Mouse (Mus musculus) G1E-ER4 (cell line): ENCODE data around the gene Gm10300. TPM values are rescaled to one million over a fixed set of nuclear protein-coding genes. Genes with fewer than 3 reads are reported as not detected.

Experiments
- GATA1 ChIP-seq: IDR thresholded peaks from one replicate; pipeline ENCODE4 v1.8.0; 2012; ENCODE audit warnings: low read length, inconsistent platforms
- polyA plus RNA-seq: library from polyadenylated mRNA; stranded (reverse); fragments of >175 nt; gene quantifications from 2 replicates; pipeline ENCODE4 v1.2.3, GENCODE M21; 2012

The Gm10300 gene
- polyA plus RNA-seq, 1 experiment = 0.23 TPM

DNA sequence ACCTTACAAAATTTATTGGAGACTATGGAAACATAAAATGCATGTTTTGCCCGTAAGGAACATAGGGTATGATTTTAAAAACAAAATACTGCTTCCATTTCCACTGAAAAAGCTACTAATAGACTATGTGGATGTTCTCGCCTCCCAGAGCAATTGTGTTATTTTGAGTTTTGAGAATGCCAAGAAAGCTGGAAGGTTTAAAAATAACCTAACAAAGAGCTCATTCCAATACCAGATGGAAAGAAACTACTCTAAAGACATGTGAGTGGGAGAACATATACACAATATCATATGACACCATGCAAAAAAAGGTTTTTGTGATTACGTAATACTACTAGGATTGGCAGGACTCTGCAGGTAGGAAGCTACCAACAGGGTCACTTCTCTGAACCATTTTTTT lies 30.8 kb upstream of the Gm10300 start:
- no peak for TF ChIP-seq GATA1

DNA sequence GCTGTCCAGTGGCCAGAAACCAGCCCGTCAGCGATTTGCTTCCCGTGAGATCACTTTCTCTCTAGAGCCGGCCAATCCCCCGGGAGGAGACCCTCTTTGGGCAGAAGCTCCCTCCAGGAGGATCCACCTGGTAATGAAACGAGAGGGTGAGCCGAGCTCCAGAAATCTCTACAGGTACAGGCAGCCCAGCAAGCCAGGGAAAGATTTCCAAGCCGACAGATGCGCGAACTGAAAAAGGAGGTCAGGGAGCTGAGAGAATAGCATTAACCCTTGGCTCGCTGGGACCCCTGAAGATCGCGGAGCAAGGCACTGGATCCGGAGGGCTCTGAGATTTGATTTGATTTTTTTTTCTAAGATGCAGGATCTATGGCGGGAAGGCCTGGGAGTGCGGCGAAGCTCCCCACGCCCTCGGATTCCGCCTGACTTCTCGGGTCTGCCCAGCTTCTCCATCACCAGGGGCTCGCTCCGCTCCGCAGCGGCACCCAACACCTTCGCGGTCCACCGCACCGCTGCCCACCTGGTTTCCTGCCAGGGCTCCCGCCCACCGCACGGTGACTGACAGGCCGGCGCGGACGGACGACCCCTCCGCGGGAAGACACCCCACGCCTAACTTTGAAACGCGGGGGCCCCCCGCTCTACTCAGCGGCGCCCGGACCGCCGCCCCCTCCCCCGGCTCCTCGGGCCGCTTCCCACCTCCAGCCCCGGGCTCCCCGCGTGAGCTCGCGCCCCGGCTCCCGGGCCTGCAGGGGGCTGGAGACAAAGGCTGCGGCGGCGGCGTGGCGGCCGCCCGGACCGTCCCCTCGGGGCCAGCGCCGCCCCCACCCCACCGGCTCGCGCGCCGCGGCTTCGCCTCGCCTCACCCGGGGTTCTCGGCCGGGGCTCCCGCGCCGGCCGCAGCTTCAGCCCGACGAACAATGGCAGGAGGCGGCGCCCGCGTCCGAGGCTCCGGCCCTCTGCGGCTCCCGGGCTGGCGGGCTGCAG lies 26.2 kb upstream of the Gm10300 start:
- TF ChIP-seq GATA1 = no peak

DNA sequence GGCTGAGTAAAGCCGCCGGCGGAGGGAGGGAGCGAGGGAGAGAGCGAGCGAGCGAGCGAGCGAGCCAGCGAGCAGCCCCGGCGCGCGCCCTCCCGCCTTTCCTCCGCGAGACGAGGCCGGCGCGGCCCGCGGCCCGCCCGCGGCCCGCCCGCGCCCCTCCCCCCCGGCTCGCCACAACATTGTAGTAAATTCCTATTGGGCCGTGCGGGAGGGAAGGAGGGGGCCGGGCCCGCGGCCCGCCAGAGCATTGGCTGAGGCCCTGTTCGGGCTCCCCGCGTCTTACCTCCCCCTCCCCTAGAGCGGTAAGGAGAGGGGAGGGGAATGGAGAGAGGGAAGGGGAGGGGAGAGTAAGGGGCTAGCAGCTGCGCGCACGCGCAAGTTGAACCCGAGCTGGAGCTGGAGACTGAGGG lies 25.5 kb upstream of the Gm10300 start:
- no peak for TF ChIP-seq GATA1

DNA sequence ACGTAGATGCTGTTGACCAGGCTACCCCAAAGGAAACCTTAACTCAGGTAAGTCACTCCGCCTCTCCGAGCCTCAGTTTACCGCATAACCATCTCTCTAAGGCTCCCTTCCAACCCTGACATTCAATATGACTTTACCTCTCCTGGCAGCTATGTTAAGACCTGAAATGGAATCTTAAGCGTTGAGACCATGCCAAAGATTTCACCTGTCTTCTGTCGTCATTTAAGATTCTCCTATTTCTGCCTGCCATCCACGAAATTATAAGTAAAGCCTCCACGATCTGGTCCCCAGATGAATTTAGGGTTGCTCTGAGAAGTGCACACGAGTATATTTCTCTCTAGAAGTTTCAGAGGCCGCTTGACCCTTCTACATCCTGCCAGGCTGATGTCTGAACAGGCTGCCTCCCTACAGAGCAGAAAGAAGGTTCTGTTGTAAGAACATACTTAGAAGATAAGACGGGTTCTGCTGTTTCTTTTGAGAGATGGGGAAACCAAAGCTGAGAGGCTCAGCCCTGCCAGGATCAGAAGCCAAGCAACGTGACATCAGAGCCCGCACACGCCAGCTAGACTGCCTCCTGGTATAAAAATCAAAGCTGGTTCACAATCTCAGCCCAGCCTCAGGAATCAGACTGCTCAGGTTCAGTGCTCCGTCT lies 24.8 kb upstream of the Gm10300 start:
- TF ChIP-seq GATA1 = no peak

DNA sequence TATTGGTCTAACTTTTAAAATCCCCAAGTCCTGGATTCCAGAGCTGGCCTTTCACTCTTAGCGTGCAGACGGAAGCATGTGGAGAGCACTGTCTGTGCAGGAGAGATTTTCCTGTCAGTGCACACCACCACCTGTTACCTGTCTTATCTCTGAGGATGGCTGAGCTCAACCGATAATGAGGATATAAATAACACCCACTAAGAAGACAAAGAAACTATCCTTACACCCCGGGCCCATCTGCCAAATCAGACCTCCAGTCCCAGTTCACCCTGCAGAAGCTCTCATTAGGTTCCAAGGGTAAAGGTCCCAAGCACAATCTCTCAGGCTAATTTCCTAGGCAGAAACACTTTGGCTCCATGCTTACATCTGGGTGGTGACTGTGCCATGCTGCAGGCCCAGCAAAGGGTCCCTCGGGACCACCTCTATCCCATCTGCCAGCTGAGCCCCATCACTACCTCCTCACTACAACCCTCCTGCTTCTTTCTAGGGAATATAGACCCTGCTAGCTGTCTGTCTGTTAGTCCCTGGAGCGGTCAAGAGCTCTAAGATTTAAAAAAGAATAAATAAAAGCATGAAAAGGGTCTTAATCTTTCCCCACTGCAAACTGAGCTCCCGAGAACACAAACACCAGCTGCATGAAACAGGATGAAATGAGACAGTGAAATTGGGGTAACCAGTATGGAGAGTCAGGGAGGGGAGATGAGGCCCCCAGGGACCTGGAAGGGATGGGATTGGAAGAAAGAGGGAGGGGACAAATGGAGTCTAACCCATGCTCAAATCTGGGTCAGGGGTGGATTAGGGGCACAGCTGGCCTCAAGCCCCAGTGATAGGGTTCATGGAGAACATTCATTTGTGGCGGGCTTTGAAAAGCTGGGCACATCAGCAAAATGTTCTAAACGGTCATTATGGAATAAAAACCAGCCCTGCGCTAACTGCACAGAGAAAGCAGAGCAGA lies 22.9 kb upstream of the Gm10300 start:
- no peak for TF ChIP-seq GATA1

DNA sequence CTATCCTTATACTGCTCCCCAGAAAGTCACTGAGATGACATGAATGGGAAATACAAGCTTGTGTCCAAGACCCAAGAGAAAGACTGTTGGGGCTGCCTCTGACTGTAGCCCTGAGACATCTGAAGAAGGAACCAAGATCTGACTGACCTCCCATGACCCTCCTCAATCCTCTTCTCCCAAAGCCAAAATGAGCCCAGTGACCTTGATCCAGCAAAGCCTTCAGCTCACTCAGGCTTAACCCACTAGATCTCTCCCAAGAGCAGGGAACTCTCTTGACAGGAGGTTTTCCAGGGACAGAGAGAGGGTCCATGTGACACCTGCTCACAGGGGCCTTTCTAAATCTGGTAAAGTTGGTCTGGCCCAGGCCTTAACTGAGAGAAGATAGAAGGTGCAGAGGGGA lies 17.2 kb upstream of the Gm10300 start:
- TF ChIP-seq GATA1 = no peak

DNA sequence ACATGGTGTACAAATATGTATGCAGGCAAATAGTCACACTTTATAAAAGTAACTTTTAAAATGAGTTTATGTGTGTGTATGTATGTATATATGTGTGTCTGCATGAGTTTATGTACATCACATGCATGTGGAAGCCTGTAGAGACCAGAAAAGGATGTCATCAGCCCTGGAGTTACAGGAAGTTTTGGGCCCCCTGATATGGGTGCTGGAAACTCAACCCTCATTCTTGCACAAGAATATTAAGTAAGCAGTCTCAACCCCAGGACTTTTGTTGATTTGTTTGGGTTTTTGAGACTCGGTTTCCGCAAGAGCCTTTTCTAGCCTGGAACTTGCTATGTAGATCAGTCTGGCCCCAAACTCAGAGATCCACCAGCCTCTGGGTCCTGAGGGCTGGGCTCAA lies 15.0 kb upstream of the Gm10300 start:
- no peak for TF ChIP-seq GATA1

DNA sequence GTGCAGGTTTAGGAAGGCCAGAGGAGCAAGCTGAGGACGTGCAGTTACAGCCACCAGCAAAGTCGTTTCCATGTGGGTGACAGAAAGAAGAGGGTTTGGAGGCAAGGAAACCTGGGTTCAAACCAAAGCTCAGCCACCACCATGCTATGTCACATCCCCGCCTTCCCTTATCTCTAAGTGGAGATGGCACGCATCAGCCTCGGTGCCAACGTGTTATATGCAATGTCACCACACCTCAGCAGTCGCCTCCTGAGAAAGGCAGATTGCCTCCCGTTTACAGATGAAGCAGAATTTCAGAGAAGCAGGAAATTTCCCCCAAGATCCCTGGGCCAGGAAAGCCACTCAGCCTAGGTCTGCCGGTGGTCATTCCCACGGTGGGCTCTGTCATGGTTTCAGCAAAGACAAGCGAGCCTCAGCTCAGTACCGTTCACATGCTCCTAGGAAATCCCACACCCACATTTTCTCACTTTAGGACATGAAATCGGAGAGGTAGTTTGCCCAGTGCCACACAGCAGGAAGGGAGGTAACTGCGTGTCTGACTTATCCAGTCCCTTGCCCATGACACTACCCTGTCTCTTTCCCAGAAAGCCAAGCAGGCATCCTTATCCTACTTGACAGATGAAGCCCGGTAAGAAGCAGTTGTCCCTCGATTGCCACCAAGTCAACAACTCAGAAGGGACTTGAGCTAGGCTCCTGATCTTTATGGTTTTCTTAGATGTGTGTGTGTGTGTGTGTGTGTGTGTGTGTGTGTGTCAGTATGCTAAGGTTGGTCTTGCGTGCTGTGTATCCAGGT lies 14.3 kb upstream of the Gm10300 start:
- no peak for TF ChIP-seq GATA1

DNA sequence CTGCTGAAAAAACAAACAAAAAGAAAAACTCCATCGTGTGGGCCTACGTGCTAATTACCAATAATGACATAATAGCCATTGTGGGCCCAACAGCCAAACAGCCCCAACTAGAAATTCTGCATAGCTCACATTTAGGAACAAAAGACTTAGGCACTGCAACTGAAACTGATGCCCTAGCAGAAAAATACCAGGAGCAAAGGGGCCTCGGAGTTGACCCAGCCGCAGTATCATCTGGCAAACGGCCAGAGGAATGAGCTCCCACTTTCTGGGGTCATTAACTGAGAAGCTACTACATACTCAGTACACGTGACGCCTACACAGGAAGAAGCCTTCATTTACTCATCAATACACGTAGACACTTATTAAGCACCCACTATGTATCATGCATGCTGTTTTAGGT lies 12.2 kb upstream of the Gm10300 start:
- TF ChIP-seq GATA1 = no peak

DNA sequence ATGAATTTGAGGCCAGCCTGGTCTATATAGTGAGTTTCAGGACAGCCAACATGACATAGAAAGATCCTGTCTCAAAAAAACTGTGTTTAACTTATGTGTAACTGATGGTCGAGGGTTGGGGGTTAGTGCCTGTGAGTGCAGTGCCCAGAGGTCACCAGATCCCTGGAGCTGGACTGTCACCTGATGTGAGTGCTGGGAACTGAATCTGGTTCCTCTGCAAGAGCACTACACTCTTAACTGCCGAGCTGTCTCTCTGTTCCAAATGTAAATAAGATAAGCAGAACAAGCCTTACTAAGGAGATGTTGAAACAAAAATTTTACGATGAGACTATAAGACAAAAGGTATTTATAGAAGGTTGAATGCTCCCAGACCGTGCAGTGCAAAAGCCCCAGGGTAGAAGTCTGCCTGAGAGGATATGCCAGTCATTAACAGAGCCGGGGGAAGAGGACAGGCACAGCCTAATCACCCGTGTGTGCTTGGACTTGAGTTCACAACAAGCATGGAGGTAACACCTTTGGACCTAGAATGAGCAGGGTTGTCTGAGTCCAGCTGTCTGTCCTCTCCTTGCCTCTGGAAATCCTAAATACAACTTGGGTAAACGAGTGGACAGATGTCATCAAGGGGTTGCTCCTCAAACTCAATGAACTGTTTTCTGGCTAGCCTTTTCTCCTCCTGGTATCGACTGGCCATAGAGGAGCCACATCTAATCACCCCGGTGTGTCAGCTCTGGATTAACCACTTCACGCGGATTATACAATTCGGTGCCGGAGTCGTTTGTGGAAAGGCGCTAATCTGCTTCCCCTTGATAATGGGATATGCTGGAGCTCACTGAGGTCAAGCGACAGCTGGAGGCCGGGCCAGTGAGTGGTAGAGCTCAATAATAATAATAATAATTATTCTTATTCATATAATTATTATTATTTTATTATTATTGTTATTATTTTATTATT lies 11.3 kb upstream of the Gm10300 start:
- TF ChIP-seq GATA1 = no peak

DNA sequence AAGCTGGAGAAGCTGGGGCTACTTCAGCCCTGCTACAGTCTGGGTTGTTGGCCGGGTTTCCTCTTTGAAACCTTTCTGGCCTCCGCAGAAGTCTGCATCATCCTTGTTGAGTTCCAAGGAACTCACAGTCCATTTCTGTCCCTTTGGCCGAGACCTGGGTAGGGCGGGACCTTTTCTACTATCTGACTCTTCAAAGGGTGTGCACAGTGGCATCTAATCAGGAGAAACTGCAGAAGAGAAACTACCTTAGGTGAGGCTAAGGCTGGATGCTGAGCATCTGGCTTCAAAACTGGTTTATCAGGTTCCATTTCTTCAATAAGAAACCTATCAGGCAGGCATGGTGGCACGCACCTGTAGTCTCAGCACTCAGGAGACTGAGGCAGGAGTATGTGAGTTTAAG lies 9.9 kb upstream of the Gm10300 start:
- TF ChIP-seq GATA1 = no peak

DNA sequence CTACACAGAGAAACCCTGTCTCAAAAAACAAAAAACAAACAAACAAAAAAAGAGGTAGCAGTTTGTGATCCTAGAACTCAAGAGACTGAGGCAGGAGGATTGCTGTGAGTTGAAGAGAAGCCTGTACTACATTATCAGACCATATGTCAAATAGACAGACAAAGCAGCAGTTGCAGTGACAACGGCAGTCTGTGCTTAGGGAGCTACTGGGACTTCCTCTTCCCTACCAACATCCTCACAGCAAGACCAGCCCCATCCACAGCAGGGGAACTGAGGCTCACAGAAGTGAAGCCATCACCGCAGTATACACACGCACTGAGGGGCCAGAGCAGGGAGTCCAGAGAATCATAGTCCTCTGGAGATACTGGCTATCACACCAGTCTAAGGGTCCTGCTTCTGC lies 8.9 kb upstream of the Gm10300 start:
- no peak for TF ChIP-seq GATA1

DNA sequence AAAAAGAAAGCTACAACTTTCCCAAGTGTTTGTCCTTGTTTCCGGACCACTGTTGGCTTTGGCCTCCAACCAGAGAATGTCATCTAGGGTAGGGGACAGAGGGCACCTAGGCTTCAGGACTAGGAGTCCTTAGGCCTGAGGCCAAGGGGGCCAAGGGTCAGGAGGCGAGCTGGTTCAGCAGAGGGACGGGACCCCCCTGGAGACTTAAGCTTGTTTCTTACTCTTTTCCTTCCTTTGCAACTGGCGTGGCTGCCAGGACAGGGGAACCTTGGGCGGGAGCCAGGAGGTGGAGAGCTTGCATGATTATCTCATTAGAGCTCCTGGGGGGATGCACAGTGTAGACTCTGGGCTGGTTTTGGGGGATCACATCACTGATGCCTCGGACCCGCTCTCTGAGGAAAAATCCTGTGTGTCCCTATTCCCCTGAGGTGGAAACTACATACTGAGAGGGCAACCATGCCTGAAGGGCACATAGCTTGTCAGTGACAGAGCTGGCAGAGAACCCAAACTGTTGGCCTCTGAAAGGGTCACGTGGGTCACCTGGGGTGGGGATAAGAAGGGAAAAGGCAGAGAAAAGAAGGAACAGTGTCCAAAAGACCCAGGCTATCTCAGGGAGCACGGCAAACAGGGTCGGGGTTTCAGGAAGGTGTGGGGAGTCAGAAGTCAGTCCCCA lies 8.3 kb upstream of the Gm10300 start:
- no peak for TF ChIP-seq GATA1
